Mouse (Mus musculus) forebrain, postnatal 0 days (tissue): ENCODE measurements around the gene Megf11. TPM values are rescaled to one million over a fixed set of nuclear protein-coding genes. Genes with fewer than 3 reads are reported as not detected.

ENCODE experiments used
- ATAC-seq: fragments of 200-750 bp; cut with Nextera tagmentation; 2 replicates; pipeline ENCODE4 v1.8.0; 2017; ENCODE audit warnings: mild to moderate bottlenecking, moderate library complexity
- DNase-seq: peaks from one replicate; pipeline ENCODE4 v3.0.0-alpha.2; 2015
- H3K27ac ChIP-seq: fragments of 300-500 bp; sonication (generic); 2 replicates; pipeline ENCODE4 v1.5.1; 2014; ENCODE audit warnings: low read depth, mild to moderate bottlenecking, antibody characterized with exemption, low read length, moderate library complexity, mixed read lengths
- H3K27me3 ChIP-seq: fragments of 300-500 bp; sonication (generic); 2 replicates; pipeline ENCODE4 v1.6.1; 2014; ENCODE audit warnings: mild to moderate bottlenecking, low read length, mixed read lengths; ENCODE audit not compliant: insufficient read depth
- H3K36me3 ChIP-seq: fragments of 300-500 bp; sonication (generic); 2 replicates; pipeline ENCODE4 v1.6.1; 2014; ENCODE audit warnings: mild to moderate bottlenecking, moderate library complexity; ENCODE audit not compliant: insufficient read depth
- H3K4me1 ChIP-seq: fragments of 300-500 bp; sonication (generic); 2 replicates; pipeline ENCODE4 v1.6.1; 2014; ENCODE audit warnings: antibody characterized with exemption; ENCODE audit not compliant: insufficient read depth
- H3K4me2 ChIP-seq: fragments of 300-500 bp; sonication (generic); 2 replicates; pipeline ENCODE4 v1.6.1; 2014; ENCODE audit warnings: low read depth, mild to moderate bottlenecking, moderate library complexity
- H3K4me3 ChIP-seq: fragments of 300-500 bp; sonication (generic); 2 replicates; pipeline ENCODE4 v1.5.1; 2014; ENCODE audit warnings: low read depth, low read length, mixed read lengths
- H3K9ac ChIP-seq: fragments of 300-500 bp; sonication (generic); 2 replicates; pipeline ENCODE4 v1.6.1; 2014; ENCODE audit warnings: mild to moderate bottlenecking
- H3K9me3 ChIP-seq: fragments of 300-500 bp; sonication (generic); 2 replicates; pipeline ENCODE4 v1.6.1; 2016; ENCODE audit warnings: low read length
- CTCF ChIP-seq: sonication (generic); IDR thresholded peaks from 2 replicates; pipeline ENCODE4 v1.5.1; 2016; ENCODE audit warnings: antibody characterized with exemption, control low read depth, low read depth
- WGBS: fragments of 180-500 bp; shearing (Covaris S2); extraction: QIAGEN DNeasy Blood & Tissue Kit; methylation state at CpG from one replicate; pipeline ENCODE4 v1.1.7; 2014; 5-methylcytosine and 5-hydroxymethylcytosine counted together
- polyA plus RNA-seq: library from polyadenylated mRNA; unstranded; fragments of >200 nt; fragmentation: Nextera tagmentation; extraction: Ambion mirVana; gene quantifications from 2 replicates; pipeline ENCODE4 v1.2.1, GENCODE M21; 2015
- total RNA-seq: library from RNA; depleted of rRNA; stranded (reverse); fragments of >200 nt; gene quantifications from 2 replicates; pipeline ENCODE4 v1.2.3, GENCODE M21; 2014

Megf11 gene
- total and polyA plus RNA-seq, 2 experiments from 2014 or later, result 8.9 to 14.5 TPM

DNA sequence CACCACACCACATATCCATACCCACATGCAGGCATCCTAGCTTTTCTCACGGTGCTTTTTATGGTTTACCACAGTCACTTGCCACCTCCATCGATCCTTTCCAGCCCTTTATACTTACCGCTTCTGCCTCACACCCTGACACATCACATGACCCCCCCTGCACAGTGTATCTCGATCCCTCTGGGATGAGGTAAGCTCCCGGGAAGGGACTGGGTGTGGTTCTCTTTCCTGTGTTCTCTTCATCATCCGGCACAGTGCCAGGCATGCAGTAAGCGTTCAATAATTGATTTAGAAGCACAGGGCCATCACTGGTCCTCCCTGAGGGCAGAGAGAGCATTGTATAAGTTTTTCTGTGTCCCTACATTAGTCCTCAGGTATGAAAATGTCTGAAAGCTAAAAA is 15.6 kb upstream of the Megf11 start:
- H3K9me3 ChIP-seq, result no peaks in the 10 kb centered on the region
- no peaks in the 10 kb centered on the region for H3K27me3 ChIP-seq
- no peak overlapping the region for H3K4me2 ChIP-seq
- no peak overlapping the region for H3K27ac ChIP-seq
- H3K9ac ChIP-seq, result no peak overlapping the region
- 67% methylated on average over 7 of the region's 7 CpGs for WGBS
- H3K36me3 ChIP-seq, result no peaks in the 10 kb centered on the region
- DNase-seq (no peak), ATAC-seq (no peak)
- no peaks in the 10 kb centered on the region for H3K4me1 ChIP-seq
- H3K4me3 ChIP-seq, result no peak overlapping the region
- no peak for TF ChIP-seq CTCF

DNA sequence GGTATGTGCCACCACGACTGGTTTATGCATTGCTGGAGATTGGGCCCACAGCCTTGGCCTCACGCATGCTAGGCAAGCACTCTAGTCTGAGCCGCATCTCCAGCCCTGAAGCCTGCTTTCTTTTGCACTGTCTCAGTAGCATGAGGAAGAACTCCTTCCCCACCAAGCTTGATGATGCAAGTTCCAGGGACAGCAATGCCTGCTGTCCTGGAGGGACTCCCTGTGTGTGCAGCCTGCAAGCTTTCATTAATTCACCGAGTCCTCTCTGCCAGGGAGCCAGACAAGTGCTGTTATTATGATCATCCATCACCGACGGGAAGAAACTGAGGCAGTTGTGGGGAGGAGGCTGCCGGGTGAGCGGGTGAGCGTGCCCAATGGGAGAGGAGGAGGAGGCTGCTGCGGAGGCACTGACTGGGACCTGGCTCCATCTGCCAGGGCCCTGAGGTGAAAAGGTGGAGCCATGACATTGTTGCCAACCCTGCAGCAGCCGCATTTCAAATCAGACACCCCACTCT is 14.1 kb upstream of the Megf11 start:
- Histone ChIP-seq H3K9me3 (no peaks in the 10 kb centered on the region), H3K4me1 (no peaks in the 10 kb centered on the region), H3K27me3 (no peaks in the 10 kb centered on the region), H3K4me2 (no peak overlapping the region), H3K9ac (no peak overlapping the region), H3K27ac (no peak overlapping the region), H3K36me3 (no peaks in the 10 kb centered on the region), H3K4me3 (no peak overlapping the region)
- DNase-seq (no peak), ATAC-seq (no peak)
- WGBS, result 57% methylated on average over 11 of the region's 11 CpGs
- TF ChIP-seq CTCF, result no peak

DNA sequence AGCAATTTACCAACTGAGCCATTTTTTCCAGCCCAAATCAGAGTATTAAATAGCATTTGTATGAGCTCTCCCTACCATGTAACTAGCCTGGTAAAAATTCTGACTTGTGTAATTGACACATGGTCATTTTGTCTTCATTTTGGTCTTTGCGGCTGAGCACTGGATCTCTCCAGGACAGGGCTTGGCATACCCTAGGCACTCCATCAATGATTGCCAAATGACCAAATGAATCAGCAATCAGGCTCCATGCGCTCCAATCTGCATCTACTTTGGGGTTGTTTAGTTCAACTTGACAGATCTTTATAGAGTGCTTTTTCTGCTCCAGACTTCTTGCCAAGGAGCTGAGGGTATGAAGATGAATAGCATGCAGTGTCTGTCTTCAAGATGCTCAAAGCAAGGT is 9.0 kb upstream of the Megf11 start:
- Histone ChIP-seq H3K4me2 (no peak overlapping the region), H3K9ac (no peak overlapping the region), H3K9me3 (no peaks in the 10 kb centered on the region), H3K4me3 (no peak overlapping the region), H3K27ac (no peak overlapping the region), H3K27me3 (no peaks in the 10 kb centered on the region), H3K4me1 (no peaks in the 10 kb centered on the region), H3K36me3 (no peaks in the 10 kb centered on the region)
- no peak for TF ChIP-seq CTCF
- 75% methylated on average over 2 of the region's 2 CpGs for WGBS
- ATAC-seq, result no peak
- no peak for DNase-seq

DNA sequence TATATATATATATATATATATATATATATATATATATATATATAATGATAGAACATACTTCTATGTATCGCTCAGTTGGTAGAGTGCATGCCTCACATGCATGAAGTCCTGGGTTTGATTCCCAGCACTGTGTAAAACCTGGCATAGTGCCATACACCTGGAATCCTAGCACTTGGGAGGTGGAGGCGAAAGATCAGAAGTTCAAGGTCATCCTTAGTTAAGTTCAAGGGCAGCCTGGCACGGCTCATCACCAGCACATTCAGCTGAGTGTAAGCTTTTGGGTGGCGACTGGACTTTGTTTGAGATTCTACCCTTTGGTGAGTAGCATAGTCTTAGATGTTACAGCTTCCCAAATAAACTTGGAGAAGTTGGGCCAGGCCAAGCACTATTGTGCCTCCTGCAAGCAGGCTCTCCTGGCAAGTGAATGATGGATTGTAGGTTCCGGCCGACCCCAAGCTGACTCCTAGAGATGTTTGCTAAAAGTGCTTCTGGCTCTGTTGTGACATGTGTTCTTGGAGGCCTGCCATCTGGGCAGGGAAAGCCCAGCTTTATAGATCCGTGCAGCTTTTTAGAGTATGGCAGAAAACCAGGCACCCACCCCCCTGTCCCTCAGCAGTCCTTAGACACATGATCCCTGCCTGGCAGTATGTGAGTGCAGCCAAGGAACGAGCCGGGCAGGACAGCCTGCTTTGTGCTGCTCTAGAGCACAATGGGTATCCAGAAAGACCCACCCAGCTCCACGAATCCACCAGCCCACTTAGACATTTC is 2.2 kb upstream of the Megf11 start:
- DNase-seq (peak; percentile 45), ATAC-seq (peak; percentile 57; the same call in 1 of the 2 replicates)
- Histone ChIP-seq H3K9me3 (no peaks in the 10 kb centered on the region), H3K9ac (no peak overlapping the region), H3K27me3 (peaks cover 11% of the 10 kb centered on the region), H3K4me3 (no peak overlapping the region), H3K27ac (no peak overlapping the region), H3K36me3 (no peaks in the 10 kb centered on the region), H3K4me1 (0 out of 2 replicates have a peak, but pooled peaks cover 2% of the 10 kb centered on the region), H3K4me2 (no peak overlapping the region)
- 39% methylated on average over 10 of the region's 10 CpGs for WGBS
- no peak for TF ChIP-seq CTCF

DNA sequence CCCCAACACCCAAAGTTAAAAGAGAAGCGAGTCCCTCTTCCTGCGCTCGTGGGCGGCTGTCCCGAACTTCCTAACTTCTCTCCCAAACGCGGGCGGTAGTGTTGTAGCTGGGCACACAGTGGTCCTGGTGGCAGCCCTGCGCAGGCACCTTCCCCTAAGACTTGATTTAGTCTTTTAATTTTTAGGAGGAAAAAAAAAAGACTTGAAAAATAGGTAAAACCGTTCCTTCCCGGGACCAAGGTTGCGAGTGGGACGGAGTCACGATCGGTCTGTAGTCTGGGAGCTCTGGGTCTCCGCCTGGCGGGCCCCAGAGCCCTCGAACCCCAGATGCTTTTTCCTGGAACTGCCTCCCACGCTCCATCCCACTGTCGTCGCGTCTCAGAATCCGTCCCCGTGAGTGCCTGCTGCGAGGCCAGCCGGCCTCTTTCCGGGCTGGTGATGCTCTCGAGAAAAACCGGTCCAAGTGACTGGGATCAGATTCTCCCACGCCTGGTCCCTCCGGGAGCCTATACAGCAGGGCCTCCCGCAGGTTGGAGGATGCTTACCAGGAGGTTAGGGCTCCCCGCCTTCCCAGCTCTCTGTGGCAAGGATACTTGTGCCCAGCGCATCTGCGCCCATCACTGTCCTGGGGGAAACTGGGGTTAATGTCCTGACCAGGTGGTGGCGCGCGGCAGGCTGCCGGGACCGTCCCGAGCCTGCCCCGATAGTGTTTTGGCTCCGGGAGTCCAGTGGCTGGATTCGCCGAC is 1.2 kb downstream of the Megf11 start:
- Histone ChIP-seq H3K4me1 (0 out of 2 replicates have a peak, but pooled peaks cover 2% of the 10 kb centered on the region), H3K4me2 (peak overlapping the region; percentile 100), H3K27me3 (peaks cover 11% of the 10 kb centered on the region), H3K4me3 (peak overlapping the region; percentile 61), H3K36me3 (no peaks in the 10 kb centered on the region), H3K9ac (peak overlapping the region; percentile 56), H3K9me3 (no peaks in the 10 kb centered on the region), H3K27ac (no peak overlapping the region)
- ATAC-seq (no peak), DNase-seq (peak; percentile 13)
- 2% methylated on average over 45 of the region's 45 CpGs for WGBS
- TF ChIP-seq CTCF, result no peak

DNA sequence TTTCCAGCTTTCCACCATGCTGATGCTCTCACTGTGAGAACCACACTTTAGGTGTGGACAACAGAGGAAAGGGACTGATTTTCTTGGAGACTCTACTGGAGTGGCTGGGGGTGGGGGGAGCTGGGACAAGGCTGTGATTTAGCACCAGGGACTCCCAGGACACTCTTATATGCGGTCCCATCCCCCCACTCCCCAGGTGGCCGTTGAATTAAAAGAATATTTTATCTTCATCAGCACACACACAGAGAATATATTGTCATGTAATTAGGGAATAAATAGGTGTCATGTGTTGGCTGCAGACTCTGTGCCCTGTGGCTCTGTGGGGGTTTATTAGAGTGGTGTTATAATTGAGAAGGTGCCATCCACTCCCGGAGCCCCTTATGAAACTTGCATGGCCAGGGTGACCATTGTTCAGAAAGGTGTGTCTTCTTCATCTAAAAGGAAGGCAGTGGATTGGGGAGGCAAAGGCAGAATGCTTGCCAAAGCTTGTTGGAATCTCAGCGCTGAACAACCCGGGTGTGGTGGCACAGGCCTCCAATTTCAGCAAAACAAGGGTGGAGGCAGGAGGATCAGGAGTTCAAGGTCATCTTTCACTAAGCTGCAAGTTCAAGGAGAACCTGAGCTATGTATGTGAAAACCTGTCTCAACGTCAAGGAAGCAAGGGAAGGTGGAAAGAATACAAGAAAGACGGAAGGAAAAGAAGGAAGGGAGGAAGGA is 4.3 kb downstream of the Megf11 start:
- Histone ChIP-seq H3K9me3 (no peaks in the 10 kb centered on the region), H3K4me3 (no peak overlapping the region), H3K9ac (no peak overlapping the region), H3K27ac (no peak overlapping the region), H3K4me1 (0 out of 2 replicates have a peak, but pooled peaks cover 2% of the 10 kb centered on the region), H3K27me3 (peaks cover 11% of the 10 kb centered on the region), H3K36me3 (no peaks in the 10 kb centered on the region), H3K4me2 (no peak overlapping the region)
- TF ChIP-seq CTCF, result no peak
- DNase-seq (no peak), ATAC-seq (no peak)
- WGBS, result 60% methylated on average over 7 of the region's 7 CpGs
